Mouse (Mus musculus) heart, embryonic 14.5 days (tissue): ENCODE results near the gene Asna1. TPM values are rescaled to one million over a fixed set of nuclear protein-coding genes. Genes with fewer than 3 reads are reported as not detected.

Experiments used
- ATAC-seq: fragments of 200-750 bp; cut with Nextera tagmentation; 2 replicates; pipeline ENCODE4 v1.8.0; 2017; ENCODE audit warnings: low read depth, moderate TSS enrichment; ENCODE audit not compliant: insufficient number of reproducible peaks, insufficient read depth, low FRiP score
- H3K27ac ChIP-seq, 2 experiments: fragments of 200-500 bp in 1 of 2; fragments of 300-500 bp in 1 of 2; sonication (generic) in 1 of 2; replicated peaks in 1 of 2; 2 replicates each; pipeline ENCODE4 v1.5.1; 2012 to 2014; ENCODE audit warnings: low read depth in 2 of 2, low read length in 2 of 2, control low read depth in 1 of 2, mild to moderate bottlenecking in 1 of 2, mixed read lengths in 1 of 2; ENCODE audit not compliant: control insufficient read depth in 1 of 2, insufficient read depth in 1 of 2
- H3K27me3 ChIP-seq: fragments of 300-500 bp; sonication (generic); 2 replicates; pipeline ENCODE4 v1.6.1; 2014; ENCODE audit warnings: mild to moderate bottlenecking, low read length, control low read depth; ENCODE audit not compliant: control insufficient read depth, insufficient read depth
- H3K36me3 ChIP-seq: fragments of 300-500 bp; sonication (generic); 2 replicates; pipeline ENCODE4 v1.6.1; 2014; ENCODE audit warnings: mild to moderate bottlenecking, control low read depth, low read length, mixed read lengths; ENCODE audit not compliant: control insufficient read depth, insufficient read depth
- H3K4me1 ChIP-seq, 2 experiments: fragments of 200-500 bp in 1 of 2; fragments of 300-500 bp in 1 of 2; sonication (generic) in 1 of 2; 2 replicates each; pipeline ENCODE4 v1.6.1; 2012 to 2014; ENCODE audit warnings: low read length in 2 of 2, control low read depth in 1 of 2, mixed read lengths in 1 of 2; ENCODE audit not compliant: control insufficient read depth in 2 of 2, insufficient read depth in 2 of 2
- H3K4me2 ChIP-seq: fragments of 300-500 bp; sonication (generic); 2 replicates; pipeline ENCODE4 v1.6.1; 2014; ENCODE audit warnings: mild to moderate bottlenecking, low read length
- H3K4me3 ChIP-seq, 2 experiments: fragments of 200-500 bp in 1 of 2; fragments of 300-500 bp in 1 of 2; sonication (generic) in 1 of 2; 2 replicates each; pipeline ENCODE4 v1.5.1; 2012 to 2014; ENCODE audit warnings: low read length in 2 of 2, mild to moderate bottlenecking in 2 of 2, control low read depth in 1 of 2, low read depth in 1 of 2, moderate library complexity in 1 of 2; ENCODE audit not compliant: control insufficient read depth in 1 of 2, insufficient read depth in 1 of 2
- H3K9ac ChIP-seq: fragments of 300-500 bp; sonication (generic); 2 replicates; pipeline ENCODE4 v1.6.1; 2014; ENCODE audit warnings: mild to moderate bottlenecking, low read length
- H3K9me3 ChIP-seq: fragments of 300-500 bp; sonication (generic); 2 replicates; pipeline ENCODE4 v1.6.1; 2016; ENCODE audit warnings: low read length, control low read depth; ENCODE audit not compliant: control insufficient read depth
- WGBS: fragments of 180-500 bp; shearing (Covaris S2); extraction: QIAGEN DNeasy Blood & Tissue Kit; methylation state at CpG from one replicate; pipeline ENCODE4 v1.1.7; 2014; 5-methylcytosine and 5-hydroxymethylcytosine counted together
- polyA plus RNA-seq: library from polyadenylated mRNA; unstranded; fragments of >200 nt; fragmentation: Nextera tagmentation; extraction: Ambion mirVana; gene quantifications from 2 replicates; pipeline ENCODE4 v1.2.1, GENCODE M21; 2014

Asna1 gene
- polyA plus RNA-seq, 1 experiment from 2014 or later = 109 TPM

- WGBS = 64% methylated on average over 3 of the region's 3 CpGs
- no peak for ATAC-seq
- H3K4me2 ChIP-seq = no peak overlapping the region
Observed at GRCm38 (mm10) chr8:84982499-84983011, 42.5 kb downstream of the Asna1 start.

GRCm38 (mm10) chr8:84981644-84982498 lies 43.2 kb downstream of the Asna1 start:
- no peak for ATAC-seq
- 73% methylated on average over 15 of the region's 15 CpGs for WGBS
- Histone ChIP-seq H3K9me3 (no peaks in the 10 kb centered on the region), H3K27ac (no peak overlapping the region), H3K9ac (no peak overlapping the region), H3K4me1 (peaks cover 40 to 58% of the 10 kb centered on the region in 2 experiments), H3K27me3 (no peaks in the 10 kb centered on the region), H3K36me3 (no peaks in the 10 kb centered on the region), H3K4me2 (no peak overlapping the region), H3K4me3 (no peak overlapping the region)

More at GRCm38 (mm10) chr8:84982499-84983011, 42.5 kb downstream of the Asna1 start:
- no peak overlapping the region for H3K4me3 ChIP-seq
- no peaks in the 10 kb centered on the region for H3K27me3 ChIP-seq
- no peaks in the 10 kb centered on the region for H3K9me3 ChIP-seq
- no peak overlapping the region for H3K9ac ChIP-seq
- H3K36me3 ChIP-seq = no peaks in the 10 kb centered on the region
- H3K4me1 ChIP-seq = peaks cover 35 to 53% of the 10 kb centered on the region in 2 experiments
- H3K27ac ChIP-seq = no peak overlapping the region

GRCm38 (mm10) chr8:84980622-84981358 lies 44.3 kb downstream of the Asna1 start:
- peak overlapping the region; percentile 83 for H3K9ac ChIP-seq
- no peaks in the 10 kb centered on the region for H3K27me3 ChIP-seq
- H3K9me3 ChIP-seq = no peaks in the 10 kb centered on the region
- 0 out of 4 replicates have a peak overlapping the region, but pooled peaks of 1 of the 2 experiments have one; percentile 62 for H3K4me3 ChIP-seq
- H3K27ac ChIP-seq = peak overlapping the region in 1 of 2 experiments; percentile 89; a peak in 2 of 4 replicates
- 25% methylated on average over 11 of the region's 11 CpGs for WGBS
- H3K4me2 ChIP-seq = peak overlapping the region; percentile 96
- H3K36me3 ChIP-seq = no peaks in the 10 kb centered on the region
- peaks cover 41 to 58% of the 10 kb centered on the region in 2 experiments for H3K4me1 ChIP-seq
- ATAC-seq = no peak

GRCm38 (mm10) chr8:84979599-84980421 lies 45.3 kb downstream of the Asna1 start:
- 3% methylated on average over 42 of the region's 42 CpGs for WGBS
- peak overlapping the region; percentile 83 for H3K9ac ChIP-seq
- peaks cover 35 to 55% of the 10 kb centered on the region in 2 experiments for H3K4me1 ChIP-seq

GRCm38 (mm10) chr8:84978248-84978940 lies 46.7 kb downstream of the Asna1 start, which contains the start of gene Junb:
Gene Junb (minus strand): TSS chr8:84978718.
- peak; percentile 59 for ATAC-seq
- peaks cover 18% of the 10 kb centered on the region for H3K36me3 ChIP-seq
- H3K4me2 ChIP-seq = peak within 1 kb of the TSS; percentile 96
- peaks cover 33 to 56% of the 10 kb centered on the region in 2 experiments for H3K4me1 ChIP-seq
- no peaks in the 10 kb centered on the region for H3K9me3 ChIP-seq
- peak within 1 kb of the TSS; percentile 83 for H3K9ac ChIP-seq
- no peaks in the 10 kb centered on the region for H3K27me3 ChIP-seq
- peak within 1 kb of the TSS; percentile 65 to 89 for H3K27ac ChIP-seq
- H3K4me3 ChIP-seq = peak within 1 kb of the TSS; percentile 62 to 66
- under 1% methylated on average over 63 of the region's 63 CpGs for WGBS

More at GRCm38 (mm10) chr8:84979599-84980421, 45.3 kb downstream of the Asna1 start:
- Histone ChIP-seq H3K4me2 (peak overlapping the region; percentile 96), H3K4me3 (peak overlapping the region; percentile 43 to 62), H3K36me3 (peaks cover 4% of the 10 kb centered on the region), H3K27me3 (no peaks in the 10 kb centered on the region), H3K9me3 (no peaks in the 10 kb centered on the region), H3K27ac (peak overlapping the region; percentile 11 to 89; a peak in 3 of 4 replicates)
- peak; percentile 15 for ATAC-seq

GRCm38 (mm10) chr8:84977435-84978247 lies 47.4 kb downstream of the Asna1 start:
- Histone ChIP-seq H3K4me3 (peak overlapping the region; percentile 62 to 66), H3K4me2 (peak overlapping the region; percentile 96), H3K9ac (peak overlapping the region; percentile 83), H3K9me3 (no peaks in the 10 kb centered on the region), H3K4me1 (peaks cover 33 to 56% of the 10 kb centered on the region in 2 experiments), H3K27me3 (no peaks in the 10 kb centered on the region), H3K36me3 (peaks cover 25% of the 10 kb centered on the region), H3K27ac (peak overlapping the region; percentile 65 to 89)
- under 1% methylated on average over 70 of the region's 70 CpGs for WGBS
- ATAC-seq = no peak
